Mouse (Mus musculus): ENCODE results near the gene Canx. TPM values are rescaled to one million over a fixed set of nuclear protein-coding genes. Genes with fewer than 3 reads are reported as not detected.

The Canx gene
- total RNA-seq, 2 experiments from 2014 or later: 301 to 316 TPM

DNA sequence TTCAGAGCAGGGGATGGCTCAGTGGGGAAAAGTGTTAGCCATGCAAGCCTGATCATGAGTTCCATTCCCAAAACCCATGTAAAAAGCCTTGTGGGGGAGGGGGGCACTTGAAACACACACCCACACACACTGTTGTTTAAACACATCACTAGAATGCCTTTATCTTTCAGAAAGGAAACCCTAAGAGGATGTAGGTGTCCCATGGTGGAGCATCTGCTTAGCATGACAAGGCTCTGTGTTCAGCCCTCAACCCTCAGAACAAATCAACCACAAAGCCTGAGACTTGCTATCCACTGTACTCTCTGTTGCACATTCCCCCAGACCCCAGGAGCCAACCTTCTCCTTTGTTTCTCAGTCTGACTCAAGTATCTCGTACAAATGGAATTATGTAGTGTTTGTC lies 45.4 kb downstream of the Canx start:
- no peak for DNase-seq
- intact Hi-C loops (cut with DNase I): no loop called here

DNA sequence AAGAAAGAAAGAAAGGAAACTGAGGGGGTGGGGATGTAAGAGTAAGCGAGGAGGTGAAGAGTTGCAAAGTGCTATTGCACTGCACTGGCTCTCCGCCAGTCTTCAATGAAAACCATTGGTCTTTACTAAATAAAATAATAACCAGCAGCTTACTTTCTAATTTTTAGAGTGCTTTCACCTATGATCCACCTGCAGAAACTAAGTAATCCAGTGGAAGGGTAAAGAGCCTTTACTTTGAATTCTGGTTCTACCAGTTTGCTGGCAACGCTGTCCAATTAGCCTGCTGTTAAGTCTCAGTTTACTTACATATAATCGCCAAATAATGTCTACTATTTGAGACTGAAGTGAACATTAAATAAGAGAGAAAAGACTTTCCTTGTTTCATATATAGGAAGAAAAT lies 46.5 kb downstream of the Canx start:
- intact Hi-C loops (cut with DNase I): no loop called here
- no peak for DNase-seq

DNA sequence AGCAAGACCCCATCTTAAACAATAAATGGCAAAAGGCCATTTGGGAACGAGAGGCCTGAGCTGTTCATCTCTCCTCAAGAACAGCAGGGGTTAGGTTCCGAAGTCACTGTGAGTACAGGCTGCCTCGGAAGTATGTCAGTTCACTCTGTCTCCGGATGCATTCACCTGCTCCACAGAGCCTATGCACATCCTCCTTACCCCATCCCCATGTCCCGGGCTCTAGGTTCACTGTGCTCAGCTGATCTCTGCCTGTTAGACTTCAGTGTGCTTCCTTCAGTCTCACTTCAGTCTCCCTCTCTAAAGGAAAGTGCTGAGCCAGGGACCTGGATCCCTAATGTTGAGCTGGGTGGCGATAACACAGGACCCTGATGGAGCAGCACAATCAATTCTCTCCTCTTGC lies 47.8 kb downstream of the Canx start:
- intact Hi-C loops (cut with DNase I): no loop called here
- DNase-seq: no peak

DNA sequence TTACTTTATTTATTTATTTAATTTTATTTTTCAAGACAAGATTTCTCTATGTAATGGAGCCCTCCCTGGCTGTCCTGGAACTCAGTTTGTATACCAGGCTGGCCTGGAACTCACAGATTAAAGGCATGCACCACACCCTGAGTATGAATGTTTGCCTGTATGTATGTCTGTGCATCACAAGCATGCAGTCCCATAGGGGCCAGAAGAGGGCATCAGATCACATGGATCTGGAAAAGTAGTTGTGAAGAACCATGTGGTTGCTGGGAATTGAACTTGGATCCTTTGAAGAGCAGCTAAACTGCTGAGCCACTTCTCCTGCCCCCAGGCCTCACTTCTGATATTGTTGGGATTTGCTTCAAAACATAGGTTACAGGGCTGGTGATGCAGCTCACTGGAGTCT lies 48.4 kb downstream of the Canx start:
- intact Hi-C loops (cut with DNase I): no loop called here
- DNase-seq: no peak

DNA sequence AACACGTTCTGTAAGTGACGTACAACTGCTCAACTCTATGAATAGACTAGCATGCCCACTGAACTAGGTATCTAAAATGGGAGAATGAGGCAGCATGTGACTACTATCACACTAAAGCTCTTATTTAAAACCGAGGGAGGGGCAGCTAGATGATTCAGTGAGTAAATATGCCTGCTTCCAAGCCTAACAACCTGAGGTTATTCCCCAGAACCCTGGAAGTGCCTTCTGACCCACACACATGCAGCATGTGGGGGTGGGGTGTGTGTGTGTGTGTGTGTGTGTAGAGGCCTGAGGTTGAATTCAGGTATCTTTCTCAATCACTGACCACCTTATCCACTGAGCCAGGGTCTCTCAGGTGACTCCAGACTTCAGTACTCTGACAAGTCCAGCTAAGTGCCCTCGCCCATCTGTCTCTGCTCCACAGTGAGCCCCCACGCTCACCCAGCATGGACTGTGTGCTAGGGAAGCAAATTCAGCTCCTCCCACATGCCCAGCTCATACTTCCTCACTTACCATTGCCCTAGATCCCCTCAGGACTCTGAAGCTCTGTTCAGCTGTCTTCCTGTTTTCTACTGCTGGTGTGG lies 49.8 kb downstream of the Canx start:
- DNase-seq: no peak
- intact Hi-C loops (cut with DNase I): no loop called here

DNA sequence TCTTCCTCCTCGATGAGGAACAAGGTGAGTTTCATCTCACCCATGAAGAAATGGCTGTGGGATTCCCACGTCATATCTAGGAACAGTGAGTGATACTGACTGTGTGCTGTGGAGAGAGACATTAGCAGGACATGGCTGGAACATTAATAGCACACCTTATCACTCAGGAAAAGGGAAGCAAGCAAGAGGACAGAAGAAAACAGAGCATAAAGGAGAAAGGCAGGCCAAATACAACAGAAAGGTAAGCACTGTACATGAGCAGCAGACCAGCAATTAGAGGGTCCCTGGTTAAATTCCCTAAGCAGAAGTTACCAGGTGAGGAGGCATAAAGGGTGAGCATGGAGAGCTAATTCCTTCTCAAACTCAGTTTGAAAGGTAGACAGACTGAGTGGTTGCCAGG lies 50.4 kb downstream of the Canx start:
- intact Hi-C loops (cut with DNase I): no loop called here
- DNase-seq: no peak

DNA sequence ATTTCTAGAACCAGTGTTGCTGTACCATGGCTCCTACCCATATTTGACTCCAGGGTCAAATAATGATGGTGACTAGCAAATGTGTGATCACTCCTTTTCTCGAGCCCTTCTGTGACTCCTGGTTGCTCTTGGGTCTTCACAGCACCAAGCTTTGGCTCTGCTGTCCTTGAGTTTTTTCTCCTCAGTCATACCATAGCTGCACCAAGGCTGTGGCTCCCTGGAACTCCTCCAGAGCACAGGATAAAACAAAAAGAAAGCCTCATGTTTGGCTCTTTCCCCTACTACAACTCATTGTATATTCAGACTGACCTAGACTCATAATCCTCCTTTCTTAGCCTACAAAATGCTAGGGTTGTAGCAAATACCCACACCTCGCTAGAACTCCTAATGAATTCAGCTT lies 52.7 kb downstream of the Canx start:
- DNase-seq: no peak
- intact Hi-C loops (cut with DNase I): no loop called here

DNA sequence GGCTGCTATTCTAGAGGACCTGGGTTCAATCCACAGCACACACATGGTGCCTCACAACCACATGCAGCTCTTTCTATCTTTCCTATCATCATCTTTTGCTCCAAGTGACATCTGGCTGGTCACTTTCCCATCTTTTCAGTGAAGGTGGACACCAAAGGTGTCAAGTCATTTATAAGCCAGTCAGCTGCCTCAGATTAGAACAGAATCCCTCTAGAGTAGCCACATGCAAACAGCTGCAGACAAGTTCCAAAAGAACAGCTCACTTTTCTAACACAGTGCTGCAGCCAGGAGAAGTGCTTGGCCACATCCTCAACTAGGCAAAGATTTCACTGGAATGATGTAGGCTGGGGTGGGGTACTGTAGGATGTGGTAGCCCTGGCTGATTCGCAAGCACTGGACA lies 55.6 kb downstream of the Canx start:
- DNase-seq: no peak
- intact Hi-C loops (cut with DNase I): no loop called here

DNA sequence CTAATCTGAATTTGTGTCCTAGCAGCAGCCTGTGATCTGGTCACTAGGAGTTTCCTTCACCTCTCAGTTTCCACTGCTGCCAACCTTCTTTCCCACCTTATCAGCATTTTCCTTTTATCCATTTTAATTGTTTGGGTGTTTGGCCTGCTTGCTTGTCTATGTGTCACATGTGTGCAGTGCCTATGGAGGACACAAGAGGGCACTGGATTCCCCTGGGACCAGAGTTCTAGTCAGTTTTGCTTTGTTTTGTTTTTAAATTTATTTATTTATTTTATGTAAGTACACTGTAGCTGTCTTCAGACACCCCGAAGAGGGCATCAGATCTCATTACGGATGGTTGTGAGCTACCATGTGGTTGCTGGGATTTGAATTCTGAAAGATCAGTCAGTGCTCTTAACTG lies 56.3 kb downstream of the Canx start:
- DNase-seq: no peak
- intact Hi-C loops (cut with DNase I): no loop called here

DNA sequence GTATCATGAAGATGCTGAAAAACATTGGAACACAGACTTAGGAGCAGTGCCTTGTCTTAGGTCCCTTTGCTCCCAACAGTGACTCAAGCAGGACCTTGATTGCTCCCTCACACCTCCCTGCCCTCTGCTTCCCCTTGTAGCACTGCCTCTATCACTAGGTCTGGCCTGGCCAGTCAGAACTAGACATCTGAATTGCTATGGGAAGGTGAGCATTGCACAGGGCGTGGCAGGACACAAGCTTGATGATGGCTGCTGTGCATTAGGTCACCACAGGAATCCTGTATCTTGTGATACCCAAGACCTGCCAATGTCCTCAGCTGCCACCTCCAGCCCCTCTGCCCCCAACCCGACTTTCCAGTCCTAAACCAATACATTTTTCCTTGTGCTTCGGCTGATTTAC lies 58.5 kb downstream of the Canx start:
- no peak for DNase-seq
- intact Hi-C loops (cut with DNase I): no loop called here

DNA sequence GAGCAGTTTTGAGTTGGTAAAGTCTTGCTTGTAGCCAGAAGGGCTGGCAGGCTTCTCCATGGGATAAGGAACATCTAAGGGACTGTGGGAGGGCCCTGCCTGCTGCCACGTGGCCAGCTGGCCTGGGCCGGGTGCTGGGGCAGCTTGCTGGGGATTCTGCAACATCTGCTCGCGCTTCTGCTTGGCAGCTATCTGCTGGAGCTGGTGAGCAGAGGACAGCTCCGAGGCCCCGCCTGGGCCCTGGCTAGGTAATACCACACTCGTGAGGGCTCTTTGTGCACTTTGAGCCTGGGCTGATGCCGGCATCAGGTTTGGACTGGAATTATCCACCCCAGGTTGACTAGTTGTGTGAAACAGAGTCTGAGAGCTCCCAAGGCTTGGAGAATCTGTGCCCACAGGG lies 59.5 kb downstream of the Canx start:
- DNase-seq: no peak
- intact Hi-C loops (cut with DNase I): no loop called here

DNA sequence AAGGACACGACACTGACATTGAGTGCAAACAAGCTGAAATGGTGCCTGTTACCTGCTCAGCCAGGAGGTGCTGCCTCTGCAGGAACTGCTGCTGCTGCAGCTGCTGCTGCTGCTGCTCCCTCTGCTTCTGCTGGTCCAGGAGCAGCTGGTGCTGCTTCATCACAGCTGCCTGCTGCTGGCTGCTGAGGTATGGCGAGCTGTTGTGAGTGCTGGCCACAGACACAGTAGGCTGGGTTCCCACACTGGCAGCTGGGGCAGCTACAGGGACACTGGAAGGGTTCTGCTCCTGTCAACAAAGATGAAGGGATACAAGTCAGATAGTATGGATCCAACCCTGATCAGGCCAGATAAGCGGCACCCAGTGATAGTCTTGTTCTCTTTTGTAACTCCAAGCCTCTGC lies 62.3 kb downstream of the Canx start:
- no peak for DNase-seq
- intact Hi-C loops (cut with DNase I): loop anchor here (2.0 kb wide), 1 partner anchor 24 kb away; the partner anchor contains the start of gene Ltc4s

DNA sequence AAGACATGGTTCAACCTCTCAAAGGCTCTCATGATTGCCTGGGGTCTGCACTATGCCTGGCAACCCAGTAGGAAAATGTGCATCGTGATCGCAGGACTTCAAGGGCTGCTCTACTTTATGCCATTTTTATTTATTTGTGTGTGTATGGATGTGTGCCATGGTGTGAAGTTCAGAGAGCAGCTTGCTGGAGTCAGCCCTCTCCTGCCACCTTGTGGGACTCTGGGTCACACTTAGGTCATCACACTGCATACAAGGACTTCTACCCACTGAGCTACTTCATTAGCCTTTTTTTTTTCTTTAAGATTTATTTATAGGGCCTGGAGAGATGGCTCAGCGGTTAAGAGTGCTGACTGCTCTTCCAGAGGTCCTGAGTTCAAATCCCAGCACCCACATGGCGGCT lies 63.5 kb downstream of the Canx start:
- DNase-seq: peak in 1 of 2 experiments; percentile 43

DNA sequence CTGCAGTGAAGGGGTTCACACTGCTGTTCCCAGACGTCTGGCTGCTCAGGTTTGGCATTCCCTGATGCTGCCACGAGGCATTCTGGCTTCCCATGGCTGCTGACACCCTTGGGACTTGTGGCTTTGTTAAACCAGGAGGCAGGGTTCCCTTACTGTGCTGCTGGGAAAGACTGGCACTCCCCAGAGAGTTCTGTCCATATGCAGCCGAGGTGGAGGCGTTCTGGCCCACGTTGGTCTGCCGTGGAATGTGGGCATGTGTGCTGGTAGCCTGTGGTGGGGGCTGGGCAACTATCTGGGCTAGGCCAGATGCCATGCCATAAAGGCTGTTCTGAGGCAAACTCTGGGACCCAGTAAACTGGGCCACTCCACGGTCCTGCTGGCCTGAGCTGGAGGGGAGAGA lies 67.2 kb downstream of the Canx start:
- intact Hi-C loops (cut with DNase I): no loop called here

More for the DNA sequence above, 63.5 kb downstream of the Canx start:
- intact Hi-C loops (cut with DNase I): loop anchor here (2.0 kb wide), 1 partner anchor 23 kb away; the partner anchor contains the start of gene Ltc4s

DNA sequence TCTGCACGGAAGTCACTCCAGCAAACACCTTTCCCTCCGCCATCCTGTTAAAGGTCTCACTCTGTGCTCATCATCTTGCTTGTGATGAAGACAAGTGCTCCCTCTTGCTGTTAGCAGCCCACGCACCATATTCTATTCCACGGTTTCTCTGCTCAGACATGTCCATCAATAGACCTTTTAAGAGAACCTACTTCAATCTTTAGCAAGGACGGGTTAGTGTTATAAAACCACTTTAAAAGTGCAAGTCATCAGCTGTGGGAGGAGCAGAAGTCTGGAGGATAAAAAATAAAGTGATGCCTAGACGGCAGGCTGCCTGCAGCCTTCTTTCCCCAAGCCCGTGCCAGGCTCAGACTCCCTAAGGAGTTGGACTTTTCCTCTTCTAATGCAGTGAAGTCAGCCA lies 68.9 kb downstream of the Canx start:
- no peak for DNase-seq
- intact Hi-C loops (cut with DNase I): no loop called here

More for the DNA sequence above, 67.2 kb downstream of the Canx start:
- no peak for DNase-seq

DNA sequence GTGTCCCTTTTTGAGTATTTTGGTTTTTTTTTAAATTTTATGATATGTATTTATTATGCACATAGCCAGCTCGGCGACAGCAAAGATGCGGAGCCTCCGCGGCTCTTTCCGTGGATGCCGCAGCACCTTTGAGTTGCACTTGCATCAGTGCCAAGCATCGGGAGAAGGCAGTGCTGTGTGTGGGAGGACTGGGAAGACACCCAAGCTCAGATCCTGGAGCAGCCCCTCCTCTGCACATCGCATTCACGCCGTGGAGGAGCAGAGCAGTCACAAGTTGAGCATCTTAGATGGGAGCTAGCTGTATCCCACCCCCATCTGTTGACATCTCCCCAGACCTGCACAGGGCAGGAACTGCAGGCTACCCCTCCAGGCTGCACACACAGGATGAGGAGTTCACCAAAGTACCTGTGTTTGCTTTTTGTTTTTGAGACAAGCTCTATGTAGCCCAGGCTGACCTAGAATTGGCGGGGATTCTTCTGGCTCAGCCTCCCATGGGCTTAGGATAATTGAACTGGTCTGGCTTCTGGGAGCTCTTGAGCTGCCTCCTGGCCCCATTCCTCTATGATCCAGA lies 71.4 kb downstream of the Canx start:
- DNase-seq: no peak
- intact Hi-C loops (cut with DNase I): no loop called here

DNA sequence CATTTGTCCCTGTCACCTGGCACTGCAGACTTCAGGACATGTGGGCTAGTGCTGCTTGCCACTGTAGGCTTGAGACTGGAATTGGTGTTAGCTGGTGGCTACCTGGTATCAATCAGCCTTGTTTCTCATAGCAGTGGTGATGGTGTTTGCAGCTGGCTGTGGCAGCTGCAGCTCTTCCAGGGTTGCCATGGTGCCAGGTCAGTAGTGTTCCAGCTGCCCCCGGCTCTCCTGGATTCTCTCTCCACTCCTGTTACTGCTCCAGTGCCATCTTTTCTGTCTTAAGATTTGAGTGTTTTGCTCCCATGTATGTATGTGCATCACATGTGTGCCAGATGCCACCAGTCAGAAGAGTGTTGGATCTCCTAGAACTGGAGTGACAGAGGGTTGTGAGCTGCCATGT lies 72.1 kb downstream of the Canx start:
- DNase-seq: no peak
- intact Hi-C loops (cut with DNase I): no loop called here

DNA sequence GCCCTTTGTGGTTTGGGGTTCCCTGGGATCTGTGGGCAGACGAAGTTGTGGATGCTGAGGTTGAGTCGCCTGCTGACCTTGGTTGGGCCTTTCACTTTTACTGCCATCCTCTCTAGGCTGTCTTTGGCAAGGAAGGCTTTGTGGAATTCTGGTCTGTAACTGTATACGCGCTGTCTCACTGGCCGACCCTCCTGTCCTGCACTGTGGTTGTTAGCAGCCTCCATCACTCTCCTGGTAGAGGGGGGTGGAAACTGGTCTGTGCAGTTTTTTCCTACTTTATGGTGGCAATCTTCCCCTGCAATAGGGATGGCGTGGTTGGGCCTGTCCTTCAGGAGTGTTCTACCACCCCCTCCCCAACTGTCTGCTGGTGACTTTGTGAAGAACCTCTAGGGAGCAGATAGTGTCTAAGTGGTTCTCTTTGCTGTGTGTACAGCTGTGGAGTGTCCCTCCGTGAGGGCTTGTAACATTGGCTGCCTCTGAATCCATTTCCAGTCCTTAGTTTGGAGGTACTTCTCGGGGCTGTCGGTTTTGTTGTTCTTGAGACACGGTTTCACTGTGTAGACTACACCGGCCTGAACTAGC lies 72.7 kb downstream of the Canx start:
- intact Hi-C loops (cut with DNase I): no loop called here

DNA sequence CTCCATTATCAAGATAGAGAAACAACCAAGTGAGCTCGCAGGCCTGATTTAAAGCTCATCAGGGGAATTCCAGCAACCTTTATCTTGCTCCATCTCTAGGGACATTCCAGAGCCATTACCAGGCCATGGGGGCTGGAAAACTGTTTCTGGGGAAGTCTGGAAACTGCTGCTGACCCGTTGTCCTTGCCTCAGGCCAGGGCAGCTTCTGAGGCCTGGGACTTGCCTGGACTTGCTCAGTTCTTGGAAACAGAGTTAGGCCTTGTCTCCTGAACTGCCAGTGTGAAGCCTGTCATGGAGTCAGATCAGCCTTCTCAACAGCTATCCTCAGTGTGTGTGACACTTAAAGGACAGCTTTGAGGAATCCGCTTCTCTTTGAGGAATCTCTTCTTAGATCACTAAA lies 73.3 kb downstream of the Canx start:
- intact Hi-C loops (cut with DNase I): no loop called here

More for the DNA sequence above, 72.7 kb downstream of the Canx start:
- DNase-seq: no peak

DNA sequence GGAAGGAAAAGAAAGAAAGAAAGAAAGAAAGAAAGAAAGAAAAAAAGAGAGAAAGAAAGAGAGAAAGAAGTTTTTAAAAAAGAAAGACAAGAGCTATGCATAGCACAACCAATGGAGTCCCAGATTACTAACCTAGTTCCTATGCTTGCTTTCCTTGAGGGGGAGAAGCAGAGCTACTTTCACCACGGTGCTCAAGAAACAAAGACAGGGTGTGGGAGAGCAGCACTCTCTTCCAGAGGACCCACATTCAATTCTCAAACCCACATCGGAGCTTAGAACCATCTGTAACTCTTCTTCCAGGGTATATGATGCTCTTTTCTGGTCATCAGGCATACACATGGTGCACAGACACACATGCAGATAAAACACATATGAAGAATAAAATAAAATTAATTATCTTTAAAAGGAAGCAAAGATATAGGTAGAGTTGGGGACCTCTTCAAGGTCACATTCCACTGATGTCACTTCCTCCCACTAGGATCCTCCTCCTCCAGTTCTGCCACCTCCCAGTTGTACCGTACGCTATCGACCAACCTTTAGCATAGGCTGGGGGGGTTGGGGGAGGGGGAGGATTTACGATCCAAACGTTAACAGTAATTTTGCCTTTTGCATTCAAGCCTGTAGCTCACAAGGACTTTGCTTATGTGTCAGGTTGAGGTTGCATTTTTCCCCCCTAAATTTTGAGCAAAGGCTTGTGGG lies 76.9 kb downstream of the Canx start:
- intact Hi-C loops (cut with DNase I): no loop called here
- no peak for DNase-seq

More for the DNA sequence above, 73.3 kb downstream of the Canx start:
- no peak for DNase-seq

DNA sequence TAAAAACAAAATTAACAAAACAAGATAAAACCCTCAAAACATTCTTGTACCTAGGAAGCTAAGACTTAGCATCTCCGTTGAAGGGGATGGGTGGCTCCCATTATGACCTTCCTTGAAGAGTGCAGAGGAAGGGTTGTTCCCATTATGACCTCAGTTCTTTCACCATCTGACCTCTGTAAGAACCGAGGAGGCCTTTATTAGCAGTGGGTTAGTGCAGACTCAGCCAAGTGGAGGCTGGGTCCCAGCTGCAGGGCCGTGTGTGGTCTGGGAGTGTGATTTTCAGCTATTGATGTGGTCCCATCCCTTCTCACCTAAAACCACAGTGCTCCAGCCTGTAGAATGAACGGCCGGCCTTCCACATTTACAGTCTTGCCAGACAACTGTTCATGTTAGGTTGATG lies 80.2 kb downstream of the Canx start:
- intact Hi-C loops (cut with DNase I): no loop called here
- DNase-seq: no peak
